Mouse (Mus musculus) intestine, embryonic 14.5 days (tissue): ENCODE measurements around the gene Fhod1. TPM values are rescaled to one million over a fixed set of nuclear protein-coding genes. Genes with fewer than 3 reads are reported as not detected.
A peak's percentile ranks its signal among the peaks of the same experiment; 100 is the strongest.

Experiments used
- ATAC-seq: fragments of 200-750 bp; cut with Nextera tagmentation; replicated peaks from 2 replicates; pipeline ENCODE4 v1.8.0; 2017; ENCODE audit warnings: low read depth, moderate number of reproducible peaks, moderate TSS enrichment, moderate library complexity; ENCODE audit not compliant: low FRiP score, low TSS enrichment
- DNase-seq: peaks from one replicate; pipeline ENCODE4 v3.0.0-alpha.2; 2018; ENCODE audit warnings: low spot score
- H3K27ac ChIP-seq: fragments of 300-500 bp; sonication (generic); 2 replicates; pipeline ENCODE4 v1.5.1; 2014; ENCODE audit warnings: low read depth, mild to moderate bottlenecking, control low read depth
- H3K27me3 ChIP-seq: fragments of 300-500 bp; sonication (generic); replicated peaks from 2 replicates; pipeline ENCODE4 v1.6.1; 2014; ENCODE audit warnings: low read length, control low read depth; ENCODE audit not compliant: control insufficient read depth, insufficient read depth
- H3K36me3 ChIP-seq: fragments of 300-500 bp; sonication (generic); 2 replicates; pipeline ENCODE4 v1.6.1; 2014; ENCODE audit warnings: low read length, control low read depth; ENCODE audit not compliant: control insufficient read depth, insufficient read depth
- H3K4me1 ChIP-seq: fragments of 300-500 bp; sonication (generic); replicated peaks from 2 replicates; pipeline ENCODE4 v1.6.1; 2014; ENCODE audit warnings: low read length, control low read depth, mixed read lengths; ENCODE audit not compliant: control insufficient read depth, insufficient read depth
- H3K4me2 ChIP-seq: fragments of 300-500 bp; sonication (generic); 2 replicates; pipeline ENCODE4 v1.6.1; 2014; ENCODE audit warnings: low read length
- H3K4me3 ChIP-seq: fragments of 300-500 bp; sonication (generic); 2 replicates; pipeline ENCODE4 v1.5.1; 2014; ENCODE audit warnings: low read depth, low read length, control low read depth, mixed read lengths
- H3K9ac ChIP-seq: fragments of 300-500 bp; sonication (generic); 2 replicates; pipeline ENCODE4 v1.6.1; 2014; ENCODE audit warnings: mild to moderate bottlenecking, low read length
- H3K9me3 ChIP-seq: fragments of 300-500 bp; sonication (generic); 2 replicates; pipeline ENCODE4 v1.6.1; 2016; ENCODE audit warnings: low read length, control low read depth; ENCODE audit not compliant: control insufficient read depth
- WGBS: fragments of 180-500 bp; shearing (Covaris S2); extraction: QIAGEN DNeasy Blood & Tissue Kit; methylation state at CpG from one replicate; pipeline ENCODE4 v1.1.7; 2014; 5-methylcytosine and 5-hydroxymethylcytosine counted together
- polyA plus RNA-seq: library from polyadenylated mRNA; unstranded; fragments of >200 nt; fragmentation: Nextera tagmentation; extraction: Ambion mirVana; gene quantifications from 2 replicates; pipeline ENCODE4 v1.2.1, GENCODE M21; 2014

The Fhod1 gene
- polyA plus RNA-seq, 1 experiment from 2014 or later, result 3.5 TPM

DNA sequence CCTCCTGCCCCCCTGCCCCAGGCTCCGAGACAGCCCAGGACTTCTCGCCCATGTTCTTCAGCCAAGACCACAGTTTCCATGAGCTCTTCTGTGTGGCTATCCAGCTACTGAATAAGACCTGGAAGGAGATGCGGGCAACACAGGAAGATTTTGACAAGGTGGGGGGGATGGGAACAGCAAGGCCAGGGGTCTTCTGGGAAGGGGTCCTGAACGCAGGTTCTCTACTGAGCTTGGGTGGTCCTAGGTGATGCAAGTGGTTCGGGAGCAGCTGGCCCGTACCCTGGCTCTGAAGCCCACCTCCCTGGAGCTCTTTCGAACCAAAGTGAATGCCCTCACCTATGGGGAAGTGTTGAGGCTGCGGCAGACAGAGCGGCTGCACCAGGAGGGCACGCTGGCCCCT is 39.3 kb downstream of the Fhod1 start:
- 94% methylated on average over 10 of the region's 10 CpGs for WGBS
- ATAC-seq, result no peak
- no peaks in the 10 kb centered on the region for H3K27me3 ChIP-seq
- no peak overlapping the region for H3K4me3 ChIP-seq
- H3K36me3 ChIP-seq, result peaks cover 48% of the 10 kb centered on the region
- H3K27ac ChIP-seq, result no peak overlapping the region
- H3K4me2 ChIP-seq, result no peak overlapping the region
- H3K4me1 ChIP-seq, result peaks cover 15% of the 10 kb centered on the region
- H3K9ac ChIP-seq, result no peak overlapping the region
- DNase-seq, result no peak
- H3K9me3 ChIP-seq, result no peaks in the 10 kb centered on the region

DNA sequence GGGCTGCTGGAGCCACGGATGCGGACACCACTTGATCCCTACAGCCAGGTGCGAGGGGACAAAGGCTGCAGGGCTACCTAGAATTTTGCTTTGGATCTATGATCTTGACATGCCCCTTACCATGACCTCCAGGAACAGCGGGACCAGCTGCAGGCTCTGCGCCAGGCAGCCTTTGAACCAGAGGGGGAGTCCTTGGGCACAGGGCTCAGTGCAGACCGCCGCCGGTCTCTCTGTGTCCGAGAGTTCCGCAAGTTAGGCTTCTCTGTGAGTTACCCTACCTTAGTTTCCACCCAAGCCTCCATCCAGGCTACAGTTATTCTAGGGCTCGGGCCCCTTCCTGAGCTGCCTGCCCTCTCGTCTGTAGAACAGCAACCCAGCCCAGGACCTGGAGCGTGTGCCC is 40.1 kb downstream of the Fhod1 start:
- no peaks in the 10 kb centered on the region for H3K9me3 ChIP-seq
- H3K4me1 ChIP-seq, result peaks cover 15% of the 10 kb centered on the region
- H3K4me3 ChIP-seq, result no peak overlapping the region
- DNase-seq (no peak), ATAC-seq (no peak)
- H3K27me3 ChIP-seq, result no peaks in the 10 kb centered on the region
- H3K27ac ChIP-seq, result no peak overlapping the region
- H3K9ac ChIP-seq, result no peak overlapping the region
- H3K36me3 ChIP-seq, result peaks cover 47% of the 10 kb centered on the region
- H3K4me2 ChIP-seq, result no peak overlapping the region
- WGBS, result 96% methylated on average over 13 of the region's 13 CpGs

GRCm38 (mm10) chr8:105306146-105306691 is 41.5 kb downstream of the Fhod1 start:
- Histone ChIP-seq H3K27me3 (no peaks in the 10 kb centered on the region), H3K9ac (peak overlapping the region; percentile 53; the same call in 1 of the 2 replicates), H3K4me1 (peaks cover 15% of the 10 kb centered on the region), H3K36me3 (peaks cover 49% of the 10 kb centered on the region), H3K4me2 (peak overlapping the region; percentile 63), H3K9me3 (no peaks in the 10 kb centered on the region), H3K4me3 (peak overlapping the region; percentile 40), H3K27ac (0 out of 2 replicates have a peak overlapping the region, but pooled peaks have one; percentile 18)
- DNase-seq (no peak), ATAC-seq (peak; percentile 16; the same call in 1 of the 2 replicates)
- WGBS, result 26% methylated on average over 5 of the region's 5 CpGs

DNA sequence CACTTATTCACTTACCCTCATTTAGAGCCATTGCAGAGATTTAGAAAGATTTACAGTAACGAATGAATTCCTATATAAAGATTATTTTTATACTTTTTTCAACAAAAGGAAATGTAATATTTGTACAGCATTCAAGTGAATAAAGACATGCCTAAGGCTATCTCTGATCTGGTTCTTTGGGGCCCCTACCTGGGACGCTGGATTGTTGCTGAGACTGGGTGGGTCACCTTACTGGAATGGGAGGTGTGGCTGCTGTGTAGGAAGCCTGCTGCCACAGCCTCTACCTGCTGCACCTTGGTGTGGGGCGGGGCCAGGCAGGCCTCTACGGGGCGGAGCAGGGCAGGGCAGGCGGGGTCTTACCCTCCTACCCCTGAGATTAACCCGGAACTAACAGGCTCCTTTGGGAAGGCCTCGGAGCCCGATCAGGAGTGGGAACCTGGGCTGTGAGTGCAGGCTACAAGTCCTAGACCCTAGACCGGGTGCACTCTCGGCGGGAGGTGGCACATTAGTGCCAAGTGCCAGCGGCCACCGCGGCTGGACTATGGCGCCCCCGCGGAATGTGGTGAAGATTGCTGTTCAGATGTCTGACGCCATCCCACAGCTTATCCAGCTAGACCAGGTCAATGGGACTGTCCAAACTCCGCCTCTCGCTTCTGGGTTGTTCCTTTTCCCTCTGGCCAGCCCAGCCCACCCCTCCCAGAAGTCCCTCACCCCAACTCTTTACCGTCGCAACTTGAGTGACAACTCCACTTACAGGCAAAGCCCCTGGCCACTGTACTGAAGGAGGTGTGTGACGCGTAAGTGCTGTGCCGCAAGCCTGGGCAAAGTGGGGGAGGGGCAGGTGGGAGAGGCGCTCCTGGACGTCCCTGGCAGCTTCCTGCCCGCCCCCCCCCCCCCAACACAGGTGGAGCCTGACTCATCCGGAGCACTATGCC is 42.3 kb downstream of the Fhod1 start, which contains the start of gene Elmo3:
Gene Elmo3, plus strand, starts transcription at position 391 of the 935 bp plus-strand sequence.
- Histone ChIP-seq H3K4me2 (peak within 1 kb of the TSS; percentile 63), H3K4me1 (peaks cover 15% of the 10 kb centered on the region), H3K9ac (peak within 1 kb of the TSS; percentile 53), H3K27ac (peak within 1 kb of the TSS; percentile 77), H3K36me3 (peaks cover 56% of the 10 kb centered on the region), H3K27me3 (no peaks in the 10 kb centered on the region), H3K9me3 (no peaks in the 10 kb centered on the region), H3K4me3 (peak within 1 kb of the TSS; percentile 40)
- ATAC-seq (peak; percentile 90), DNase-seq (peak; percentile 88)
- 5% methylated on average over 30 of the region's 30 CpGs for WGBS

- H3K4me2 ChIP-seq, result no peak overlapping the region
- WGBS, result 62% methylated on average over 9 of the region's 9 CpGs
Observed at GRCm38 (mm10) chr8:105304325-105305210, 43.2 kb downstream of the Fhod1 start.

GRCm38 (mm10) chr8:105303874-105304273 is 43.9 kb downstream of the Fhod1 start:
- Histone ChIP-seq H3K9ac (no peak overlapping the region), H3K27me3 (no peaks in the 10 kb centered on the region), H3K4me2 (no peak overlapping the region), H3K9me3 (no peaks in the 10 kb centered on the region), H3K4me3 (no peak overlapping the region), H3K4me1 (peaks cover 18% of the 10 kb centered on the region), H3K36me3 (peaks cover 69% of the 10 kb centered on the region), H3K27ac (no peak overlapping the region)
- DNase-seq (no peak), ATAC-seq (no peak)
- 84% methylated on average over 9 of the region's 9 CpGs for WGBS

More at GRCm38 (mm10) chr8:105304325-105305210, 43.2 kb downstream of the Fhod1 start:
- Histone ChIP-seq H3K27ac (peak overlapping the region; percentile 77; the same call in 1 of the 2 replicates), H3K4me3 (no peak overlapping the region), H3K4me1 (peaks cover 15% of the 10 kb centered on the region), H3K9me3 (no peaks in the 10 kb centered on the region), H3K36me3 (peaks cover 65% of the 10 kb centered on the region), H3K27me3 (no peaks in the 10 kb centered on the region), H3K9ac (no peak overlapping the region)
- DNase-seq (no peak), ATAC-seq (no peak; the same call in 1 of the 2 replicates)

DNA sequence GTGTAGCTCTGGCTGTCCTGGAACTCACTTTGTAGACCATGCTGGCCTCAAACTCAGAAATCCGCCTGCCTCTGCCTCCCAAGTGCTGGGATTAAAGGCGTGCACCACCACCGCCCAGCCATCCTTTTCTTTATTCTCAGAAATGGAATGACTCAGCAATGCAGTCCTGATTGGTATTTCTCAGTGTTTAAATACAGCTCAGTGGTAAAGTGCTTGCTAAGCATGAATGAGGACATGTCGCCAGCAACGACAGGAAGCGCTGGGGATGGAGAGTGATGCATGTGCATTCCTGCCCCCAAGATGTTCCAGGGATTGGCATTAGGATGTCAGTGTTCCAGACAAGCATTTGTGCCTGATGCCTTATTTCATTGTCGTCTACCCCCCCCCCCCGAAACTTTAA is 44.4 kb downstream of the Fhod1 start:
- Histone ChIP-seq H3K9me3 (no peaks in the 10 kb centered on the region), H3K36me3 (peaks cover 67% of the 10 kb centered on the region), H3K4me1 (peaks cover 22% of the 10 kb centered on the region), H3K4me3 (no peak overlapping the region), H3K27me3 (no peaks in the 10 kb centered on the region), H3K27ac (no peak overlapping the region), H3K4me2 (no peak overlapping the region), H3K9ac (no peak overlapping the region)
- WGBS, result 80% methylated on average over 8 of the region's 8 CpGs
- DNase-seq, result no peak
- ATAC-seq, result no peak

DNA sequence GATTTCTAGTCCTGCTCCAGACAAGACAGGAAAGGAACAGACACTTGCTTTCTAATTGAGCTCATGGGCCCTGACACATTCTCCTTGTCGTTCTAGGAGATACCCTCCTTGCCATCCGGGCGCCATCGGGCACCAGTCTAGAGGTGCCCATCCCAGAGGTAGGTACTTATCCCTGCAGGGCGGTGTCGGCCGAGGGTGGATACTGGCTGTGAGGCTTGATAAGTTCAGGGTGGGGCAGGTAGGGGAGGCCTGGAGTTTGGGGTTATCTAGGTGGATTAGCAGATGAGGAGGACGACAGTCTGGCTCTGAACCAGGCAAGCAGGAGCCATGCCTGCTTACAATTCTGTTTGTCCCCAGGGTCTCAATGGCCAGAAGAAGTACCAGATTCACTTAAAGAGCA is 47.8 kb downstream of the Fhod1 start:
- H3K4me2 ChIP-seq, result no peak overlapping the region
- H3K27ac ChIP-seq, result no peak overlapping the region
- no peak for DNase-seq
- no peak overlapping the region for H3K4me3 ChIP-seq
- ATAC-seq, result no peak
- H3K36me3 ChIP-seq, result peaks cover 59% of the 10 kb centered on the region
- H3K27me3 ChIP-seq, result no peaks in the 10 kb centered on the region
- H3K9ac ChIP-seq, result no peak overlapping the region
- 94% methylated on average over 8 of the region's 8 CpGs for WGBS
- no peaks in the 10 kb centered on the region for H3K9me3 ChIP-seq
- H3K4me1 ChIP-seq, result peaks cover 24% of the 10 kb centered on the region
